Mouse (Mus musculus): ENCODE measurements around the gene Auts2. TPM values are rescaled to one million over a fixed set of nuclear protein-coding genes. Genes with fewer than 3 reads are reported as not detected.

Auts2 gene
- total and polyA plus RNA-seq, 3 experiments = not detected

- no peak overlapping the region for H3K27ac ChIP-seq (ENCODE audit: insufficient read depth, low read depth)
- H3K4me1 ChIP-seq (ENCODE audit: control insufficient read depth in 1 of 2, insufficient read depth in 2 of 2) = no peaks in the 10 kb centered on the region
- dilution Hi-C loops (cut with MboI; ENCODE audit: extremely low pct_ligation_motif_present, extremely low pct_unique_long_range_greater_than_20kb, low sequenced_read_pairs) = no loop called here
- in situ Hi-C loops (cut with MboI; ENCODE audit: low pct_ligation_motif_present, low pct_unique_long_range_greater_than_20kb, low sequenced_read_pairs) = no loop called here
- H3K4me2 ChIP-seq (ENCODE audit: insufficient read depth, low read depth, poor library complexity, severe bottlenecking) = no peak overlapping the region
- no peaks in the 10 kb centered on the region for H3K27me3 ChIP-seq (replicated peaks)
- no peak overlapping the region for H3K4me3 ChIP-seq (replicated peaks in 1 of 3; ENCODE audit: low read depth in 2 of 3, low read length in 2 of 3, poor library complexity in 1 of 3)
- no peaks in the 10 kb centered on the region for H3K36me3 ChIP-seq (replicated peaks in 1 of 2; ENCODE audit: control insufficient read depth in 1 of 2, insufficient read depth in 1 of 2, low read length in 1 of 2)
- H3K9me3 ChIP-seq (replicated peaks; ENCODE audit: low read length) = peaks cover 61% of the 10 kb centered on the region
- no peak for DNase-seq (ENCODE audit: extremely low read depth)
- H3K79me2 ChIP-seq (replicated peaks; ENCODE audit: control insufficient read depth, extremely low read depth, insufficient read depth, poor library complexity, severe bottlenecking) = no peaks in the 10 kb centered on the region
- TF ChIP-seq NRF1 (IDR thresholded peaks at IDR 0.05; ENCODE audit: low read depth, low read length) (no peak), MAZ (IDR thresholded peaks at IDR 0.05; ENCODE audit: low read depth, low read length) (no peak), MAFK (IDR thresholded peaks at IDR 0.05; ENCODE audit: insufficient replicate concordance, low read length) (no peak), POLR2A (IDR thresholded peaks at IDR 0.05; ENCODE audit: low read depth, low read length) (no peak), SIN3A (IDR thresholded peaks at IDR 0.05; ENCODE audit: low read length) (no peak), MXI1 (IDR thresholded peaks at IDR 0.05; ENCODE audit: low read depth, low read length) (no peak), TBP (conservative IDR thresholded peaks at IDR 0.05; ENCODE audit: low read depth, low read length) (no peak), PAX5 (IDR thresholded peaks at IDR 0.05; ENCODE audit: low read length) (no peak), JUN (IDR thresholded peaks at IDR 0.05; ENCODE audit: insufficient read depth, low read depth, low read length) (no peak), CHD2 (IDR thresholded peaks at IDR 0.05; ENCODE audit: low read length) (no peak), TCF12 (IDR thresholded peaks at IDR 0.05; ENCODE audit: low read depth, low read length) (no peak), ELF1 (IDR thresholded peaks at IDR 0.05; ENCODE audit: low read depth, low read length) (no peak), JUND (conservative IDR thresholded peaks at IDR 0.05; ENCODE audit: low read depth, low read length) (no peak), BHLHE40 (IDR thresholded peaks at IDR 0.05; ENCODE audit: low read depth, low read length) (no peak)
- no peak overlapping the region for H3K9ac ChIP-seq (ENCODE audit: insufficient read depth, low read depth)
These were observed 293.6 kb downstream of the Auts2 start for GRCm38 (mm10) chr5:132249523-132249922.

DNA sequence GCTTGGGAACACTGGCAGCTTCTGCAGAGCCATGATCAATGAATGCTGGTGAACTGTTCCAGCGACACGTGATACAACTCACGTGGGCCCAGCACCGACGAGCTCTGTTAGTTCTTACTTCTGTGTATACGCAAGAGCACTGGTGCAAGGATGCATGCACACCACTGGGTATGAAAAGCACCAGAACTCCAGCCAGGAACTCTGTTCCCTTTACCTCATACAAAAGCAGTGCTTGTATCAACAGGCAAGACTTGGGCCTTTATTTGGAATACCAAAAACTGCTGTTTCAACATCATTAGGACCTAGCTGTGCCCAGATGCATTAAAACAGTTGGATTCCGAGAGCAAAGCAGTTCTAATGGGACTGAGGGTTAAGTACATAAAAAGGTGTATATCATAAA lies 295.1 kb downstream of the Auts2 start:
- Histone ChIP-seq H3K4me3 (replicated peaks in 1 of 3; ENCODE audit: low read depth in 2 of 3, low read length in 2 of 3, poor library complexity in 1 of 3) (no peak overlapping the region), H3K9me3 (replicated peaks; ENCODE audit: low read length) (peaks cover 61% of the 10 kb centered on the region), H3K27ac (ENCODE audit: insufficient read depth, low read depth) (no peak overlapping the region), H3K4me1 (ENCODE audit: control insufficient read depth in 1 of 2, insufficient read depth in 2 of 2) (no peaks in the 10 kb centered on the region), H3K4me2 (ENCODE audit: insufficient read depth, low read depth, poor library complexity, severe bottlenecking) (no peak overlapping the region), H3K9ac (ENCODE audit: insufficient read depth, low read depth) (no peak overlapping the region), H3K79me2 (replicated peaks; ENCODE audit: control insufficient read depth, extremely low read depth, insufficient read depth, poor library complexity, severe bottlenecking) (no peaks in the 10 kb centered on the region), H3K36me3 (replicated peaks in 1 of 2; ENCODE audit: control insufficient read depth in 1 of 2, insufficient read depth in 1 of 2, low read length in 1 of 2) (no peaks in the 10 kb centered on the region), H3K27me3 (replicated peaks) (no peaks in the 10 kb centered on the region)
- in situ Hi-C loops (cut with MboI; ENCODE audit: low pct_ligation_motif_present, low pct_unique_long_range_greater_than_20kb, low sequenced_read_pairs) = no loop called here
- DNase-seq (ENCODE audit: extremely low read depth) = no peak
- no peak for TF ChIP-seq TCF12 (IDR thresholded peaks at IDR 0.05; ENCODE audit: low read depth, low read length)
- no peak for TF ChIP-seq SMC3 (IDR thresholded peaks at IDR 0.05; ENCODE audit: low read depth, low read length)
- TF ChIP-seq ELF1 (IDR thresholded peaks at IDR 0.05; ENCODE audit: low read depth, low read length) = no peak
- no peak for TF ChIP-seq CHD1 (IDR thresholded peaks at IDR 0.05; ENCODE audit: low read depth, low read length)
- TF ChIP-seq TBP (conservative IDR thresholded peaks at IDR 0.05; ENCODE audit: low read depth, low read length) = no peak
- TF ChIP-seq JUN (IDR thresholded peaks at IDR 0.05; ENCODE audit: insufficient read depth, low read depth, low read length) = no peak
- TF ChIP-seq POLR2AphosphoS2 (IDR thresholded peaks at IDR 0.05; ENCODE audit: low read depth, low read length) = no peak
- no peak for TF ChIP-seq HCFC1 (IDR thresholded peaks at IDR 0.05; ENCODE audit: low read depth, low read length)
- no peak for TF ChIP-seq NELFE (IDR thresholded peaks at IDR 0.05; ENCODE audit: low read depth, low read length)
- TF ChIP-seq MXI1 (IDR thresholded peaks at IDR 0.05; ENCODE audit: low read depth, low read length) = no peak
- no peak for TF ChIP-seq IRF4 (IDR thresholded peaks at IDR 0.05; ENCODE audit: low read depth, low read length)
- TF ChIP-seq MYC (IDR thresholded peaks at IDR 0.05; ENCODE audit: low read depth, low read length) = no peak
- TF ChIP-seq MEF2A (IDR thresholded peaks at IDR 0.05; ENCODE audit: borderline replicate concordance, low read depth, low read length) = no peak
- TF ChIP-seq NRF1 (IDR thresholded peaks at IDR 0.05; ENCODE audit: low read depth, low read length) = no peak
- TF ChIP-seq ZNF384 (IDR thresholded peaks at IDR 0.05; ENCODE audit: low read depth, low read length) = no peak
- no peak for TF ChIP-seq MAX (IDR thresholded peaks at IDR 0.05; ENCODE audit: low read length)
- TF ChIP-seq CTCF (conservative IDR thresholded peaks at IDR 0.05 in 1 of 2, IDR thresholded peaks at IDR 0.05 in 1 of 2; ENCODE audit: low read depth in 2 of 2, low read length in 2 of 2) = no peak
- no peak for TF ChIP-seq PAX5 (IDR thresholded peaks at IDR 0.05; ENCODE audit: low read length)
- dilution Hi-C loops (cut with MboI; ENCODE audit: extremely low pct_ligation_motif_present, extremely low pct_unique_long_range_greater_than_20kb, low sequenced_read_pairs) = no loop called here

Measured in CH12.LX (cell line).